Mouse (Mus musculus): ENCODE data around the gene Dmxl2.

Gene Dmxl2

GRCm38 (mm10) chr9:54335582-54335981 lies 165.8 kb downstream of the Dmxl2 start:
- in situ Hi-C loops (cut with MboI; ENCODE audit: unreplicated experiment in 2 of 2): no loop called here

- in situ Hi-C loops (cut with MboI; ENCODE audit: unreplicated experiment in 2 of 2): no loop called here
Observed at GRCm38 (mm10) chr9:54329201-54329600, 172.2 kb downstream of the Dmxl2 start.

- in situ Hi-C loops (cut with MboI; ENCODE audit: unreplicated experiment in 2 of 2): no loop called here
Observed at GRCm38 (mm10) chr9:54323456-54323855, 178.0 kb downstream of the Dmxl2 start.

DNA sequence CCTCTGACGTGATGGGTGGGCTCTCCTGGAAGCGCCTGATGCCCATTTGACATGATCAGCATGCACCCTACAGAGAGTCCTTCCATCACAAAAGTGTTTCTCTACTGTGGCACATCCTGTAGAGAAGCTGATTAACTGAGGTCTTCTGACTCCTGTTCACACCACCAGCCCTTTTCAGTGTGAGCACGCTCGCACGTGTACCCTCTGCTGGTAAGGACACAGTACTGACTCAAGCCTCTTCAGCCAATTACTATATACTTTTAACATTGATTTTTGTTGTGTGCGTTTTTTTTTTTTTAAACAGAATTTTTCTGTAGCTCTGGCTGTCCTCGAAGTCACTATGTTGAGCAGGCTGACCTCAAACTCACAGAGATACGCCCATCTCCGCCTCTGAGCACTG lies 185.1 kb downstream of the Dmxl2 start:
- in situ Hi-C loops (cut with MboI; ENCODE audit: unreplicated experiment in 2 of 2): no loop called here

Data from v-Abl transformed pro-B cells (cell line).